ENCODE assay signal across 9 mouse cellular contexts in the genomic region with DNA sequence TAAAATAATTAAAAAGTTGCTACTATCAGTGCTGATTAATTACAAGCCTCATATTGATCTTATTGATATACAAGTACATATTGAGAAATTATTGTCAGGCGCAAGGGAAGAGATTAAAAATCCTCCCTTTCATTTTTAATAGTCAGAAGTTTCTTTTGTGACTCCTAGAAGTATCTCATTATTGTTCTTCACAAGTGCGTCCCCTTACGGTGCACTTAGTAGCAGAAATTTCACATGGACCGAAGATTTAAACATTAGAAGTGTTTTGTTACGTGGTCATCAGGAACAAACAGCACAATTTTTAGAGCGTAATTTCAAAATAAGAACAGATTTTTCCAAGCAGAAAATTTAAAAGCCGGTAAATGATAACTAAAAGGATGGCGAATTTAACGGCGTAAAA. TPM values are rescaled to one million over a fixed set of nuclear protein-coding genes. Genes with fewer than 3 reads are reported as not detected.
DNase-seq lines count a peak whose midpoint lies in the region; ATAC-seq and TF ChIP-seq lines count a peak whose summit lies in the region.
"Had no signal": no experiment of that assay in that cellular context is flagged by ENCODE, and none has a peak within 500 bp of the region (broad histone marks: within the 10 kb centered on the region; RNA-seq: fewer than 3 reads in every experiment).

No protein-coding gene starts in this region.

- H3K4me1 ChIP-seq in liver, adult 2 months (ENCODE audit: control insufficient read depth, insufficient read depth, low read length): no peaks in the 10 kb centered on the region
- 0 out of 2 replicates have a peak, but pooled peaks cover 5% of the 10 kb centered on the region for H3K4me1 ChIP-seq in embryonic facial prominence, embryonic 15.5 days
- H3K4me1 ChIP-seq in limb, embryonic 10.5 days: peaks cover 11% of the 10 kb centered on the region
- no peaks in the 10 kb centered on the region for H3K4me1 ChIP-seq in neural tube, embryonic 14.5 days (ENCODE audit: control insufficient read depth, insufficient read depth, low read length)

- no peak for ATAC-seq in embryonic facial prominence, embryonic 15.5 days (ENCODE audit: insufficient number of reproducible peaks, low FRiP score, low TSS enrichment, low read depth)
- no peak for ATAC-seq in neural tube, embryonic 14.5 days (ENCODE audit: low read depth)
- no peak for ATAC-seq in CD4-positive, CD25-positive, alpha-beta regulatory T cell, adult 4 months

- peak overlapping the region; percentile 51; the same call in 1 of the 2 replicates for H3K9ac ChIP-seq in liver, adult 2 months (ENCODE audit: low read depth, low read length)
- H3K9ac ChIP-seq in embryonic facial prominence, embryonic 15.5 days: no peak overlapping the region
- H3K9ac ChIP-seq in neural tube, embryonic 14.5 days (replicated peaks; ENCODE audit: low read depth, low read length): no peak overlapping the region; the same call in 1 of the 2 replicates

- H3K36me3 ChIP-seq in liver, adult 2 months (ENCODE audit: control insufficient read depth, insufficient read depth, low read length): no peaks in the 10 kb centered on the region
- no peaks in the 10 kb centered on the region for H3K36me3 ChIP-seq in embryonic facial prominence, embryonic 15.5 days
- H3K36me3 ChIP-seq in limb, embryonic 10.5 days: no peaks in the 10 kb centered on the region
- no peaks in the 10 kb centered on the region for H3K36me3 ChIP-seq in neural tube, embryonic 14.5 days (ENCODE audit: control insufficient read depth, insufficient read depth, low read length)

- DNase-seq in liver, adult 2 months (ENCODE audit: extremely low read depth, low read depth, low spot score): no peak
- DNase-seq in liver: no peak
- DNase-seq in limb, embryonic 10.5 days (ENCODE audit: low spot score): no peak
- DNase-seq in layer of hippocampus, postnatal 14 days (ENCODE audit: low spot score in 2 of 2): no peak
- no peak for DNase-seq in urinary bladder, postnatal 10 days (ENCODE audit: low spot score)

- peak overlapping the region; percentile 50; the same call in 1 of the 2 replicates for H3K4me3 ChIP-seq in liver, adult 2 months (ENCODE audit: insufficient read depth, low read depth, low read length)
- H3K4me3 ChIP-seq in embryonic facial prominence, embryonic 15.5 days (replicated peaks): peak overlapping the region; percentile 64
- peak overlapping the region; percentile 66 for H3K4me3 ChIP-seq in limb, embryonic 10.5 days
- peak overlapping the region; percentile 45 for H3K4me3 ChIP-seq in neural tube, embryonic 14.5 days (ENCODE audit: low read depth, low read length)

- no peaks in the 10 kb centered on the region for H3K9me3 ChIP-seq in embryonic facial prominence, embryonic 15.5 days (replicated peaks)
- no peaks in the 10 kb centered on the region for H3K9me3 ChIP-seq in limb, embryonic 10.5 days (replicated peaks)
- no peaks in the 10 kb centered on the region for H3K9me3 ChIP-seq in neural tube, embryonic 14.5 days (ENCODE audit: control insufficient read depth, low read length)

- H3K27ac ChIP-seq in liver, adult 2 months (replicated peaks; ENCODE audit: insufficient read depth, low read depth, low read length): no peak overlapping the region
- 0 out of 2 replicates have a peak overlapping the region, but pooled peaks have one; percentile 17 for H3K27ac ChIP-seq in embryonic facial prominence, embryonic 15.5 days (replicated peaks)
- peak overlapping the region; percentile 58; the same call in 1 of the 2 replicates for H3K27ac ChIP-seq in limb, embryonic 10.5 days
- H3K27ac ChIP-seq in neural tube, embryonic 14.5 days (ENCODE audit: low read depth, low read length): no peak overlapping the region

- no peak for TF ChIP-seq CTCF in liver, adult 2 months (IDR thresholded peaks at IDR 0.05; ENCODE audit: low read depth, low read length)

- under 1% methylated on average over 10 of the region's 10 CpGs for WGBS in liver, adult 2 months
- WGBS in embryonic facial prominence, embryonic 15.5 days: under 1% methylated on average over 10 of the region's 10 CpGs
- 3% methylated on average over 10 of the region's 10 CpGs for WGBS in limb, embryonic 10.5 days
- WGBS in neural tube, embryonic 14.5 days: 1% methylated on average over 10 of the region's 10 CpGs

- no peaks in the 10 kb centered on the region for H3K79me2 ChIP-seq in liver, adult 2 months (ENCODE audit: control insufficient read depth, insufficient read depth, low read length)

- H3K27me3 ChIP-seq in liver, adult 2 months (ENCODE audit: control insufficient read depth, insufficient read depth, low read length): no peaks in the 10 kb centered on the region
- H3K27me3 ChIP-seq in embryonic facial prominence, embryonic 15.5 days: no peaks in the 10 kb centered on the region
- H3K27me3 ChIP-seq in limb, embryonic 10.5 days (ENCODE audit: low read depth, poor library complexity, severe bottlenecking): no peaks in the 10 kb centered on the region
- H3K27me3 ChIP-seq in neural tube, embryonic 14.5 days (ENCODE audit: control insufficient read depth, insufficient read depth, low read length): no peaks in the 10 kb centered on the region

- H3K4me2 ChIP-seq in embryonic facial prominence, embryonic 15.5 days (replicated peaks): peak overlapping the region; percentile 74
- peak overlapping the region; percentile 68 for H3K4me2 ChIP-seq in neural tube, embryonic 14.5 days (ENCODE audit: low read depth, low read length)

- no peak for TF ChIP-seq POLR2A in liver, adult 2 months (IDR thresholded peaks at IDR 0.05; ENCODE audit: extremely low read depth, insufficient read depth, low read length)

RNA-seq across cellular contexts. Expression of gene Olfr1423, which starts 28.5 kb away (rescaled TPM):
- total RNA-seq in liver, adult 2 months (2014; rRNA removed): not detected in 2 replicates
- polyA plus RNA-seq in liver, adult 2 months (2012; rRNA removed): not detected in 2 replicates
- 0.04 TPM in 1 of 2 replicates, not detected in the other for polyA plus RNA-seq in embryonic facial prominence, embryonic 15.5 days (2015; fragmentation: Nextera tagmentation; extraction: Ambion mirVana)
- 0.05 and 0.06 TPM in 2 replicates for polyA plus RNA-seq in limb, embryonic 10.5 days (2016; fragmentation: Nextera tagmentation; extraction: Ambion mirVana)
- not detected in 2 replicates for polyA plus RNA-seq in neural tube, embryonic 14.5 days (2014; fragmentation: Nextera tagmentation; extraction: Ambion mirVana)
- polyA plus RNA-seq in CD4-positive, CD25-positive, alpha-beta regulatory T cell, adult 4 months (2017; shearing (Covaris generic)): under 1 TPM in 1 of 2 experiments, not detected in 1; 0.05 TPM
- total RNA-seq in layer of hippocampus, postnatal 14 days (2021): not detected
- total RNA-seq: gastrocnemius, postnatal 10 days had no signal

RNA-seq across cellular contexts. Expression of gene Osbp, which starts 46.9 kb away (rescaled TPM):
- total RNA-seq in liver, adult 2 months (2014; rRNA removed): 22.8 and 27.9 TPM in 2 replicates
- polyA plus RNA-seq in liver, adult 2 months (2012; rRNA removed): 13.4 and 14.1 TPM in 2 replicates
- polyA plus RNA-seq in embryonic facial prominence, embryonic 15.5 days (2015; fragmentation: Nextera tagmentation; extraction: Ambion mirVana): 4.5 and 5.4 TPM in 2 replicates
- 3.3 and 3.4 TPM in 2 replicates for polyA plus RNA-seq in limb, embryonic 10.5 days (2016; fragmentation: Nextera tagmentation; extraction: Ambion mirVana)
- polyA plus RNA-seq in neural tube, embryonic 14.5 days (2014; fragmentation: Nextera tagmentation; extraction: Ambion mirVana): 7.6 and 7.7 TPM in 2 replicates
- polyA plus RNA-seq in CD4-positive, CD25-positive, alpha-beta regulatory T cell, adult 4 months (2017; shearing (Covaris generic)): 1 to 10 TPM; 5.5 to 8.0 TPM
- total RNA-seq in layer of hippocampus, postnatal 14 days (2021): 10 to 100 TPM; 54.8 to 56.2 TPM

RNA-seq across cellular contexts. Expression of gene Olfr1424, which starts 49.9 kb away (rescaled TPM):
- total RNA-seq in liver, adult 2 months (2014; rRNA removed): not detected in 2 replicates
- polyA plus RNA-seq in liver, adult 2 months (2012; rRNA removed): not detected in 2 replicates
- polyA plus RNA-seq in embryonic facial prominence, embryonic 15.5 days (2015; fragmentation: Nextera tagmentation; extraction: Ambion mirVana): not detected in 2 replicates
- not detected in 2 replicates for polyA plus RNA-seq in limb, embryonic 10.5 days (2016; fragmentation: Nextera tagmentation; extraction: Ambion mirVana)
- polyA plus RNA-seq in neural tube, embryonic 14.5 days (2014; fragmentation: Nextera tagmentation; extraction: Ambion mirVana): not detected in 2 replicates
- polyA plus RNA-seq in CD4-positive, CD25-positive, alpha-beta regulatory T cell, adult 4 months (2017; shearing (Covaris generic)): not detected
- not detected for total RNA-seq in layer of hippocampus, postnatal 14 days (2021)
- total RNA-seq: gastrocnemius, postnatal 10 days had no signal

Comparison
In these comparisons a context has a peak if more than half of its experiments do, and no peak if none do; other contexts are left out.
1. H3K27ac ChIP-seq: peak in embryonic facial prominence, embryonic 15.5 days (single experiment) and limb, embryonic 10.5 days (single experiment); none in liver, adult 2 months (single experiment) and neural tube, embryonic 14.5 days (single experiment).
2. Peak in every context shown above with its lines, with median percentiles within 50 percentile points of each other: H3K4me3 ChIP-seq.